Mouse (Mus musculus) liver, embryonic 12.5 days (tissue): Measurements from ENCODE around the gene Gm11492. TPM values are rescaled to one million over a fixed set of nuclear protein-coding genes. Genes with fewer than 3 reads are reported as not detected.
A peak's percentile ranks its signal among the peaks of the same experiment; 100 is the strongest.

Experiments
- ATAC-seq: fragments of 200-750 bp; cut with Nextera tagmentation; 2 replicates; pipeline ENCODE4 v1.8.0; 2017; ENCODE audit warnings: moderate number of reproducible peaks, mild to moderate bottlenecking, moderate library complexity
- H3K27ac ChIP-seq: fragments of 300-500 bp; sonication (generic); 2 replicates; pipeline ENCODE4 v1.5.1; 2016; ENCODE audit warnings: mild to moderate bottlenecking
- H3K27me3 ChIP-seq: fragments of 300-500 bp; sonication (generic); replicated peaks from 2 replicates; pipeline ENCODE4 v1.6.1; 2016; ENCODE audit warnings: mild to moderate bottlenecking, moderate library complexity
- H3K36me3 ChIP-seq: fragments of 300-500 bp; sonication (generic); 2 replicates; pipeline ENCODE4 v1.6.1; 2016; ENCODE audit warnings: mild to moderate bottlenecking, moderate library complexity
- H3K4me1 ChIP-seq: fragments of 300-500 bp; sonication (generic); 2 replicates; pipeline ENCODE4 v1.6.1; 2016
- H3K4me2 ChIP-seq: fragments of 300-500 bp; sonication (generic); 2 replicates; pipeline ENCODE4 v1.6.1; 2016; ENCODE audit warnings: mild to moderate bottlenecking, moderate library complexity
- H3K4me3 ChIP-seq: fragments of 300-500 bp; sonication (generic); 2 replicates; pipeline ENCODE4 v1.5.1; 2016; ENCODE audit warnings: mild to moderate bottlenecking, moderate library complexity
- H3K9ac ChIP-seq: fragments of 300-500 bp; sonication (generic); 2 replicates; pipeline ENCODE4 v1.6.1; 2016; ENCODE audit warnings: mild to moderate bottlenecking, moderate library complexity
- H3K9me3 ChIP-seq: fragments of 300-500 bp; sonication (generic); replicated peaks from 2 replicates; pipeline ENCODE4 v1.6.1; 2016; ENCODE audit warnings: mild to moderate bottlenecking, moderate library complexity
- WGBS: fragments of 180-500 bp; shearing (Covaris S2); methylation state at CpG from one replicate; pipeline ENCODE4 v1.1.7; 2016; ENCODE audit not compliant: insufficient replicate concordance; 5-methylcytosine and 5-hydroxymethylcytosine counted together
- polyA plus RNA-seq: library from polyadenylated mRNA; unstranded; fragments of >200 nt; fragmentation: Nextera tagmentation; extraction: Ambion mirVana; gene quantifications from 2 replicates; pipeline ENCODE4 v1.2.1, GENCODE M21; 2016

Gene Gm11492
- polyA plus RNA-seq, result not detected in 2 replicates

DNA sequence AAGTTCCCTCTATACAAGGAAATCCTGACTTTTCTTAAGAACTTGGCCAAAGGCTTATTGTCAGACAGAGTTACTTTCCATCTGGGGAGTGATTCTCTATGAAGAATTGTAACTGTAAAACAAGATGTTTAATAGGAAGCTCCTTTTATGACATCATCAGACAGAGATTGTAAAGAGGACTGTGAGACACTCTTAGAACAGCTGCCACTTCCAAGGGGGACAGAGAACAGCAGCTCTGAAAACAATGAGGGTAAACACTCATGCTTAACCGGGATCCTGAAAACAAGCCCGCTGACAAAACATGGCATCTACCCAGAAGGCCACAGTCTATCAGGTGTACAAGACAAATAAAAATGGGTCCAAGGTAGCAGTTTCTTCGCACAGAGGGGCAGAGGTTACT is at the start of gene Gm11492:
TSS of gene Gm11492 (plus strand) at position 153 of the 400 bp plus-strand sequence.
- ATAC-seq, result no peak
- Histone ChIP-seq H3K9ac (no peak within 1 kb of the TSS), H3K36me3 (no peaks in the 10 kb centered on the region), H3K9me3 (no peaks in the 10 kb centered on the region), H3K4me2 (no peak within 1 kb of the TSS), H3K27ac (no peak within 1 kb of the TSS), H3K4me3 (no peak within 1 kb of the TSS), H3K27me3 (peaks cover 5% of the 10 kb centered on the region), H3K4me1 (0 out of 2 replicates have a peak, but pooled peaks cover 15% of the 10 kb centered on the region)
- 65% methylated on average over 3 of the region's 3 CpGs for WGBS

DNA sequence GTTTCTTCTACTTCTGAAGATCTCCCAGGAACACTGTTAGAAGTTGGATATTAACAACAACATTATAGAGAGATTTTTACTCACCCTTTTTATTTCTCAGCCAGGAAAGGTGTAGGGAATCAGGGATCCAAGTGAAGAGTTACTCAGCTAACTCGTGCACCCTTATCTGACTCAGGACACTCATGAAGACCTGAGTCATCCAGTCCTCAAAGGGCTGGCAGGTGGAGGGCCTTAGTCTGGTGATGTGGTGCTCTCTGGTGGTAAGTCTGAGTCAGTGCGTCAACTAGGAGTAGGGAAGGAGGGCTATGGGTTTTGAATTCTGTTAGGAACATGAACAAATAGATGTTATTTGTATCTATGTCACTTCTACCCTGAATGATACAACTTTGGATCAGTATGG is 47.2 kb upstream of the Gm11492 start:
- H3K27me3 ChIP-seq, result no peaks in the 10 kb centered on the region
- no peak overlapping the region for H3K4me2 ChIP-seq
- H3K36me3 ChIP-seq, result no peaks in the 10 kb centered on the region
- peak; percentile 81 for ATAC-seq
- H3K4me1 ChIP-seq, result peaks cover 23% of the 10 kb centered on the region
- 4% methylated on average over 2 of the region's 2 CpGs for WGBS
- no peaks in the 10 kb centered on the region for H3K9me3 ChIP-seq
- H3K9ac ChIP-seq, result no peak overlapping the region
- no peak overlapping the region for H3K4me3 ChIP-seq
- H3K27ac ChIP-seq, result no peak overlapping the region

DNA sequence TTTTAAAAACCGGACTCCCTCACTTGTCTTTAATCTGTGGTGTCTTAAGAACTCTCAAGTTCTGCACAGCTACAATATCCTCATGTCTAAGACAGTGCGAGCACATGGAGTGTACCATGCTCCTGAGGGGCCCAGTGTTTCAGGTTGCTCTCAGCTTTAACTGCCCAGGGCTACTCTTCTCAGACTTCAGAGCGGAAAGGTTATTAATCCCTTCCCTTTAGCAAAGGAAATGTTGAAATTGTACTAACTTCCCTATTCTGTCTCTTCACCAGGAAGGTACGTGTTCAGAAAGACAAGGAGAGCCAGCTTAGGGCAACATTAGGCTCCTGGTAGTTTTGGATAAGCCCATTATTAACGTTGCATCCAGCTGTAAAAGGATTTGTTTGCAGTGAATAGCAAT is 43.0 kb upstream of the Gm11492 start:
- Histone ChIP-seq H3K9ac (no peak overlapping the region), H3K36me3 (no peaks in the 10 kb centered on the region), H3K9me3 (no peaks in the 10 kb centered on the region), H3K4me1 (peaks cover 32% of the 10 kb centered on the region), H3K4me3 (no peak overlapping the region), H3K27ac (no peak overlapping the region), H3K4me2 (no peak overlapping the region), H3K27me3 (no peaks in the 10 kb centered on the region)
- 42% methylated on average over 5 of the region's 5 CpGs for WGBS
- no peak for ATAC-seq

DNA sequence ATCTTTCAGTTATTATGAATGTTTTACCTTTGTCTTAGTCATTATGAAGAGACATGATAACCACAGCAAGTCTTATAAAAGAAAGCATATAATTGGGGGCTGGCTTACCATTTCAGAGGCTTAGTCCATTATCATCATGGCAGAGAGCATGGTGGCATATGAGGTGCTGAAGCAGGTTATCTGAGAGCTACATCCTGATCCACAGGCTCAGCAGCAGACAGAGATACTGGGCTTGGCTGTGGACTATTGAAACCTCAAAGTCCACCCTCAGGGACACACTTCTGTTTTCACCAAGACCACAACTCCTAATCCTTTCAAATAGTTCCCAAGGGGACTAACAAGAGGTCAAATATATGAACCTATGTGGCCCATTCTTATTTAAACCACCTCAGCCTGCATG is 42.5 kb upstream of the Gm11492 start:
- H3K4me2 ChIP-seq, result no peak overlapping the region
- no peaks in the 10 kb centered on the region for H3K9me3 ChIP-seq
- H3K4me1 ChIP-seq, result peaks cover 29% of the 10 kb centered on the region
- 0 out of 2 replicates have a peak, but pooled peaks have one; percentile 46 for ATAC-seq
- no peak overlapping the region for H3K4me3 ChIP-seq
- H3K36me3 ChIP-seq, result no peaks in the 10 kb centered on the region
- no peaks in the 10 kb centered on the region for H3K27me3 ChIP-seq
- H3K9ac ChIP-seq, result no peak overlapping the region
- H3K27ac ChIP-seq, result no peak overlapping the region

GRCm38 (mm10) chr11:87524780-87525179 is 41.7 kb upstream of the Gm11492 start:
- Histone ChIP-seq H3K4me3 (no peak overlapping the region), H3K4me1 (peaks cover 25% of the 10 kb centered on the region), H3K27me3 (no peaks in the 10 kb centered on the region), H3K4me2 (no peak overlapping the region), H3K9ac (no peak overlapping the region), H3K27ac (no peak overlapping the region), H3K36me3 (no peaks in the 10 kb centered on the region), H3K9me3 (no peaks in the 10 kb centered on the region)
- ATAC-seq, result no peak

DNA sequence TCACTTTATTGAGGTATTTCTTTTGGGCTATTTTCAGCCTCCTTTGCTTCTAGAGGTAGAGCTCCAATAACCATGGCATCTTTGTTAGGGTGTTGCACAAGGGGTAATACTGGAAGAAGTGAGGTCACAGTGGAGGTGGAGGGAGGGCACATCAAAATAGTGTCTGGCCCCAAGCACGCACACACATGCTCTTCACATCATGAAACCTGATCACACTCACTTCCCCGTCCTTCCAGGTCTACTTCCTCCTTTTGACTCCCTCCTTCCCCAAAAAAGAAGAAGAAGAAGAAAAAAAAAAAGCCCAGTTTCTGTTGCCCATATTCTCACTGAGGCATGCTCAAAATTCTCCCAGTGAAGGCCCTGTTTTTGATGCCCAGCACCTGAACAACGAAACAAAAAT is 39.1 kb upstream of the Gm11492 start:
- H3K4me1 ChIP-seq, result peaks cover 25% of the 10 kb centered on the region
- no peak overlapping the region for H3K27ac ChIP-seq
- H3K4me2 ChIP-seq, result no peak overlapping the region
- H3K9me3 ChIP-seq, result no peaks in the 10 kb centered on the region
- H3K27me3 ChIP-seq, result no peaks in the 10 kb centered on the region
- H3K36me3 ChIP-seq, result no peaks in the 10 kb centered on the region
- no peak overlapping the region for H3K4me3 ChIP-seq
- WGBS, result 61% methylated on average over 3 of the region's 3 CpGs
- ATAC-seq, result no peak
- no peak overlapping the region for H3K9ac ChIP-seq

GRCm38 (mm10) chr11:87527990-87528389 is 38.5 kb upstream of the Gm11492 start:
- Histone ChIP-seq H3K36me3 (no peaks in the 10 kb centered on the region), H3K4me3 (no peak overlapping the region), H3K9me3 (no peaks in the 10 kb centered on the region), H3K4me2 (no peak overlapping the region), H3K27ac (no peak overlapping the region), H3K4me1 (peaks cover 22% of the 10 kb centered on the region), H3K27me3 (no peaks in the 10 kb centered on the region), H3K9ac (no peak overlapping the region)
- no peak for ATAC-seq
- WGBS, result 38% methylated on average over 4 of the region's 4 CpGs

- H3K9me3 ChIP-seq, result no peaks in the 10 kb centered on the region
- 0 out of 2 replicates have a peak, but pooled peaks cover 3% of the 10 kb centered on the region for H3K4me1 ChIP-seq
- no peaks in the 10 kb centered on the region for H3K27me3 ChIP-seq
- no peak overlapping the region for H3K4me3 ChIP-seq
- H3K36me3 ChIP-seq, result no peaks in the 10 kb centered on the region
- no peak overlapping the region for H3K27ac ChIP-seq
- no peak overlapping the region for H3K9ac ChIP-seq
- 44% methylated on average over 6 of the region's 6 CpGs for WGBS
- no peak for ATAC-seq
- no peak overlapping the region for H3K4me2 ChIP-seq
Measured at GRCm38 (mm10) chr11:87531695-87532094, 34.8 kb upstream of the Gm11492 start.

- Histone ChIP-seq H3K27ac (no peak overlapping the region), H3K9ac (no peak overlapping the region), H3K4me3 (no peak overlapping the region), H3K9me3 (no peaks in the 10 kb centered on the region), H3K27me3 (no peaks in the 10 kb centered on the region), H3K4me2 (no peak overlapping the region), H3K36me3 (no peaks in the 10 kb centered on the region), H3K4me1 (no peaks in the 10 kb centered on the region)
- no peak for ATAC-seq
- WGBS, result 37% methylated on average over 8 of the region's 8 CpGs
Measured at GRCm38 (mm10) chr11:87542285-87542684, 24.2 kb upstream of the Gm11492 start.

- no peaks in the 10 kb centered on the region for H3K36me3 ChIP-seq
- H3K4me3 ChIP-seq, result no peak overlapping the region
- H3K27me3 ChIP-seq, result no peaks in the 10 kb centered on the region
- no peak for ATAC-seq
- H3K9me3 ChIP-seq, result no peaks in the 10 kb centered on the region
- H3K27ac ChIP-seq, result no peak overlapping the region
- 39% methylated on average over 3 of the region's 3 CpGs for WGBS
- no peak overlapping the region for H3K4me2 ChIP-seq
- no peak overlapping the region for H3K9ac ChIP-seq
- H3K4me1 ChIP-seq, result no peaks in the 10 kb centered on the region
Measured at GRCm38 (mm10) chr11:87542906-87543305, 23.5 kb upstream of the Gm11492 start.

DNA sequence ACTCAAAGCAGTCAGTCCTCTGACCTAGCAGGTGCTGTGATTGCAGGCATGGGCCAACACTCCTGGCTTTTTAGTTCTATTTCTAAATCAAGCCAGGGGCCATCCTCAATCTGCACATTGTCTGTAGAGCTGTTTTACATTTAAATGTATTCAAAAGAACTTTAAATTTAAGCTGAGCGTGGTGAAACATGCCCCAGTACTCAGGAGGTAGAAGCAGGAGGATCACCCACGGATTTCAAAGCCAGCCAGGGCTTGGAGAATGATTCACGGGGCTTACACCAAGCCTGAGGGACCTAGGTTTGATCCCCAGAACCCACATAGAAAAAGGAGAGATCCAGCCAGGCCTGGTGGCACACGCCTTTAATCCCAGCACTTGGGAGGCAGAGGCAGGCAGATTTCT is 13.1 kb upstream of the Gm11492 start:
- WGBS, result 61% methylated on average over 4 of the region's 4 CpGs
- H3K27me3 ChIP-seq, result no peaks in the 10 kb centered on the region
- no peaks in the 10 kb centered on the region for H3K9me3 ChIP-seq
- no peak overlapping the region for H3K4me2 ChIP-seq
- no peaks in the 10 kb centered on the region for H3K36me3 ChIP-seq
- no peak overlapping the region for H3K4me3 ChIP-seq
- no peak overlapping the region for H3K9ac ChIP-seq
- no peak for ATAC-seq
- no peak overlapping the region for H3K27ac ChIP-seq
- no peaks in the 10 kb centered on the region for H3K4me1 ChIP-seq

DNA sequence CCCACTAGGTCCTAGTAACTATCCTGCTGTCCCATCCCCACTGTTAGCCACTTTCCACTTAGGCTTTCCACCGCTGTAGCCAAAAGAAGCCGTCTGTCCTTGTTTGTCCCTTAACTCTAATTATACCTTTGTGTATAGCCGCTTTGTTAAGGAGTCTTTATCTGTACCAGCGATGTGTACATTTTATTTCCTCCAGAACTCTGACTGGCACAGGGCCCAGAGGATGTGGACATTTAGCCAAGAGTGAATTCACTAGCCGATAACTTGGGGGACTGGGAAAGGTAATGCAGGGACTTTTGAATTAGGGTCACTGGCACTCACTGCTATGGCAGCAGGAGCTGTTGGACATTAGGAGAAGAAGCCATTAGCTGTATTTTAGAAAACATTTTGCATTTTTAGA is 12.1 kb upstream of the Gm11492 start:
- no peaks in the 10 kb centered on the region for H3K9me3 ChIP-seq
- no peak overlapping the region for H3K9ac ChIP-seq
- no peaks in the 10 kb centered on the region for H3K27me3 ChIP-seq
- no peak overlapping the region for H3K4me3 ChIP-seq
- ATAC-seq, result no peak
- no peak overlapping the region for H3K4me2 ChIP-seq
- H3K27ac ChIP-seq, result no peak overlapping the region
- WGBS, result 68% methylated on average over 5 of the region's 5 CpGs
- no peaks in the 10 kb centered on the region for H3K4me1 ChIP-seq
- H3K36me3 ChIP-seq, result no peaks in the 10 kb centered on the region

GRCm38 (mm10) chr11:87555106-87555703 is 11.2 kb upstream of the Gm11492 start:
- no peak overlapping the region for H3K9ac ChIP-seq
- H3K27me3 ChIP-seq, result no peaks in the 10 kb centered on the region
- H3K27ac ChIP-seq, result no peak overlapping the region
- H3K9me3 ChIP-seq, result no peaks in the 10 kb centered on the region
- H3K4me1 ChIP-seq, result no peaks in the 10 kb centered on the region
- 25% methylated on average over 2 of the region's 2 CpGs for WGBS
- no peaks in the 10 kb centered on the region for H3K36me3 ChIP-seq
- no peak overlapping the region for H3K4me2 ChIP-seq
- no peak for ATAC-seq
- no peak overlapping the region for H3K4me3 ChIP-seq
